7 mouse cellular contexts compared by ENCODE assay signal in genomic region chr5:122951913-122952641, GRCm38 (mm10). TPM values are rescaled to one million over a fixed set of nuclear protein-coding genes. Genes with fewer than 3 reads are reported as not detected.
DNase-seq lines count a peak whose midpoint lies in the region; ATAC-seq lines count a peak whose summit lies in the region.

No protein-coding gene starts in this region.

- peak; percentile 20; the same call in 1 of the 2 replicates for ATAC-seq in heart, embryonic 14.5 days (ENCODE audit: insufficient number of reproducible peaks, insufficient read depth, low FRiP score, low read depth)
- ATAC-seq in stomach, embryonic 15.5 days (ENCODE audit: insufficient read depth, low FRiP score, low read depth): 0 out of 2 replicates have a peak, but pooled peaks have one; percentile 4

- H3K27me3 ChIP-seq in heart, embryonic 14.5 days (ENCODE audit: control insufficient read depth, insufficient read depth, low read length): peaks cover 17% of the 10 kb centered on the region
- H3K27me3 ChIP-seq in stomach, embryonic 15.5 days (replicated peaks): peaks cover 18% of the 10 kb centered on the region

- peak overlapping the region; percentile 97 for H3K4me2 ChIP-seq in heart, embryonic 14.5 days (ENCODE audit: low read length)
- H3K4me2 ChIP-seq in stomach, embryonic 15.5 days: peak overlapping the region; percentile 83

- no peaks in the 10 kb centered on the region for H3K9me3 ChIP-seq in heart, embryonic 14.5 days (ENCODE audit: control insufficient read depth, low read length)
- H3K9me3 ChIP-seq in stomach, embryonic 15.5 days: no peaks in the 10 kb centered on the region

- H3K4me1 ChIP-seq in heart, embryonic 14.5 days (ENCODE audit: control insufficient read depth in 2 of 2, insufficient read depth in 2 of 2, low read length in 2 of 2): peaks cover 10 to 27% of the 10 kb centered on the region in 2 experiments; a peak in 3 of 4 replicates
- H3K4me1 ChIP-seq in stomach, embryonic 15.5 days: peaks cover 27% of the 10 kb centered on the region

- peak overlapping the region; percentile 43 to 50 for H3K4me3 ChIP-seq in heart, embryonic 14.5 days (ENCODE audit: control insufficient read depth in 1 of 2, insufficient read depth in 1 of 2, low read depth in 1 of 2, low read length in 2 of 2)
- H3K4me3 ChIP-seq in stomach, embryonic 15.5 days (replicated peaks): peak overlapping the region; percentile 44

- H3K9ac ChIP-seq in heart, embryonic 14.5 days (ENCODE audit: low read length): peak overlapping the region; percentile 79
- H3K9ac ChIP-seq in stomach, embryonic 15.5 days: no peak overlapping the region; the same call in 1 of the 2 replicates

- DNase-seq in urinary bladder, postnatal 14 days (ENCODE audit: low spot score): peak; percentile 21
- DNase-seq in urinary bladder, adult 2 months (ENCODE audit: low spot score): no peak
- peak; percentile 43 to 55 for DNase-seq in cerebellum, postnatal 10 days
- peak; percentile 34 for DNase-seq in kidney, postnatal 14 days
- peak; percentile 12 for DNase-seq in mesoderm, embryonic 11.5 days (ENCODE audit: low read depth, low spot score)

- H3K36me3 ChIP-seq in heart, embryonic 14.5 days (ENCODE audit: control insufficient read depth, insufficient read depth, low read length): peaks cover 6% of the 10 kb centered on the region; the same call in 1 of the 2 replicates
- no peaks in the 10 kb centered on the region for H3K36me3 ChIP-seq in stomach, embryonic 15.5 days

- H3K27ac ChIP-seq in heart, embryonic 14.5 days (replicated peaks in 1 of 2; ENCODE audit: control insufficient read depth in 1 of 2, insufficient read depth in 1 of 2, low read depth in 2 of 2, low read length in 2 of 2): peak overlapping the region; percentile 61 to 89
- no peak overlapping the region for H3K27ac ChIP-seq in stomach, embryonic 15.5 days

- under 1% methylated on average over 59 of the region's 59 CpGs for WGBS in heart, embryonic 14.5 days
- 2% methylated on average over 59 of the region's 59 CpGs for WGBS in stomach, embryonic 15.5 days

RNA-seq across cellular contexts. Expression of gene Kdm2b, which starts 37.5 kb away (rescaled TPM):
- polyA plus RNA-seq in urinary bladder, adult 2 months (2012; rRNA removed): 20.5 and 28.8 TPM in 2 replicates
- 24.2 and 27.3 TPM in 2 replicates for polyA plus RNA-seq in heart, embryonic 14.5 days (2014; fragmentation: Nextera tagmentation; extraction: Ambion mirVana)
- polyA plus RNA-seq in stomach, embryonic 15.5 days (2015; fragmentation: Nextera tagmentation; extraction: Ambion mirVana): 29.6 and 31.7 TPM in 2 replicates
